Mouse (Mus musculus): ENCODE measurements around the gene Cracr2b.
"Not testable (repeated sequence)": the region's sequence is repeated elsewhere in the genome, so short reads cannot be mapped to it uniquely, and the experiment has no call there.

Gene Cracr2b

GRCm38 (mm10) chr7:141433517-141434400 is 27.1 kb upstream of the Cracr2b start:
- DNase-seq (ENCODE audit: low spot score) = no peak

- no peak for DNase-seq (ENCODE audit: low spot score)
Measured at GRCm38 (mm10) chr7:141434464-141434863, 26.4 kb upstream of the Cracr2b start.

GRCm38 (mm10) chr7:141435129-141435855 is 25.6 kb upstream of the Cracr2b start:
- DNase-seq (ENCODE audit: low spot score) = peak; percentile 80

GRCm38 (mm10) chr7:141435856-141436522 is 24.9 kb upstream of the Cracr2b start:
- no peak for DNase-seq (ENCODE audit: low spot score)

- no peak for DNase-seq (ENCODE audit: low spot score)
Measured at GRCm38 (mm10) chr7:141436523-141436892, 24.4 kb upstream of the Cracr2b start.

GRCm38 (mm10) chr7:141437178-141438120 is 23.4 kb upstream of the Cracr2b start, which contains the start of gene Slc25a22:
Gene Slc25a22, minus strand, starts transcription at chr7:141437892.
- peak; percentile 75 for DNase-seq (ENCODE audit: low spot score)

- DNase-seq (ENCODE audit: low spot score) = no peak
Measured at GRCm38 (mm10) chr7:141438201-141438968, 22.5 kb upstream of the Cracr2b start.

GRCm38 (mm10) chr7:141439140-141439679 is 21.7 kb upstream of the Cracr2b start:
- no peak for DNase-seq (ENCODE audit: low spot score)

GRCm38 (mm10) chr7:141439811-141440210 is 21.1 kb upstream of the Cracr2b start:
- no peak for DNase-seq (ENCODE audit: low spot score)

- DNase-seq (ENCODE audit: low spot score) = no peak
Measured at GRCm38 (mm10) chr7:141440613-141441012, 20.3 kb upstream of the Cracr2b start.

- no peak for DNase-seq (ENCODE audit: low spot score)
Measured at GRCm38 (mm10) chr7:141441460-141441859, 19.4 kb upstream of the Cracr2b start.

GRCm38 (mm10) chr7:141442199-141442598 is 18.7 kb upstream of the Cracr2b start:
- no peak for DNase-seq (ENCODE audit: low spot score)

GRCm38 (mm10) chr7:141443081-141443821 is 17.6 kb upstream of the Cracr2b start:
- DNase-seq (ENCODE audit: low spot score) = peak; percentile 64

GRCm38 (mm10) chr7:141443828-141444237 is 17.1 kb upstream of the Cracr2b start, which contains the start of gene Pidd1:
Gene Pidd1, minus strand, starts transcription at chr7:141444025.
- DNase-seq (ENCODE audit: low spot score) = peak; percentile 80

GRCm38 (mm10) chr7:141446374-141446773 is 14.5 kb upstream of the Cracr2b start:
- not testable (repeated sequence) for DNase-seq (ENCODE audit: low spot score)

- peak; percentile 90 for DNase-seq (ENCODE audit: low spot score)
Measured at GRCm38 (mm10) chr7:141447110-141447991, 13.5 kb upstream of the Cracr2b start, which contains the start of gene Rplp2. Gene Rplp2, plus strand, starts transcription at chr7:141447370.

- DNase-seq (ENCODE audit: low spot score) = no peak
Measured at GRCm38 (mm10) chr7:141451928-141452327, 9.0 kb upstream of the Cracr2b start.

- DNase-seq (ENCODE audit: low spot score) = no peak
Measured at GRCm38 (mm10) chr7:141453636-141454035, 7.3 kb upstream of the Cracr2b start.
